Mouse (Mus musculus): ENCODE results near the gene Insl6. TPM values are rescaled to one million over a fixed set of nuclear protein-coding genes. Genes with fewer than 3 reads are reported as not detected.

The Insl6 gene
- total and polyA plus RNA-seq, 2 experiments from 2014 or later, result 0.48 to 2.0 TPM

DNA sequence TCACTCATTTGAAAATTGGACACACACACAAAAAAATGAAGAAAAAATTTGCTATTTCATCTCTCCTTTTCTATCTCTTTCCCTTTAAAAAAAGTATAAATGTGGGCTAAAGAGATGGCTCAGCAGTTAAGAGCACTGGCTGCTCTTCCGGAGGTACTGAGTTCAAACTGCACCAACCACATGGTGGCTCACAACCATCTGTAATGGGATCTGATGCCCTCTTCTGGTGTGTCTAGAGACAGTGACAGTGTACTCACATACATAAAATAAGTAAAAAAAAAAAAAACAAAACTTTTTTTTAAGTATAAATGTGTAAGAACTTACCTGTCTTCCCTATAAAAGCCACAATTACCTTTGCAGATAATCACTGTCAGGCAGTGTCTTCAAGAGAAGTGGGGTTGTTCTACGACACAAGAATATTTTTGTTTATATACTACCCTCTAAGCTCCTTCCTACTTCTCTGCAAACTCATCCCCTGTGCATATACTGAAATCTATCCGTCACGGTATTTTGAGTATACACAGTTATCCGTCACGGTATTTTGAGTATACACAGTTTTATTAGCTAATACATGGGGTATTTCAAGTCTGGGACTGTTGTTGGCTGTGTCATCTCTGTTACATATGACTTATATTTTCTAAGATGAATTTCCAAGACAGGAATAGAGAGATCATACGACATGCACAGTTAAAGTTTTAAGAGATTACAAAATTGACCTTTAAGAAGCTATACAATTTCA lies 45.6 kb upstream of the Insl6 start:
- H3K9ac ChIP-seq, result no peak overlapping the region
- WGBS, result 92% methylated on average over 7 of the region's 7 CpGs
- DNase-seq (no peak), ATAC-seq (no peak)
- H3K9me3 ChIP-seq (ENCODE audit: low read length), result no peaks in the 10 kb centered on the region
- H3K27me3 ChIP-seq (ENCODE audit: insufficient read depth, low read length), result no peaks in the 10 kb centered on the region
- H3K4me1 ChIP-seq (ENCODE audit: insufficient read depth), result 0 out of 2 replicates have a peak, but pooled peaks cover 13% of the 10 kb centered on the region
- H3K27ac ChIP-seq (ENCODE audit: low read depth, low read length), result no peak overlapping the region
- no peak for TF ChIP-seq CTCF (IDR thresholded peaks at IDR 0.05; ENCODE audit: low read depth)
- no peaks in the 10 kb centered on the region for H3K36me3 ChIP-seq (ENCODE audit: insufficient read depth)
- H3K4me3 ChIP-seq (ENCODE audit: low read depth, low read length), result no peak overlapping the region
- H3K4me2 ChIP-seq (ENCODE audit: low read depth), result no peak overlapping the region

DNA sequence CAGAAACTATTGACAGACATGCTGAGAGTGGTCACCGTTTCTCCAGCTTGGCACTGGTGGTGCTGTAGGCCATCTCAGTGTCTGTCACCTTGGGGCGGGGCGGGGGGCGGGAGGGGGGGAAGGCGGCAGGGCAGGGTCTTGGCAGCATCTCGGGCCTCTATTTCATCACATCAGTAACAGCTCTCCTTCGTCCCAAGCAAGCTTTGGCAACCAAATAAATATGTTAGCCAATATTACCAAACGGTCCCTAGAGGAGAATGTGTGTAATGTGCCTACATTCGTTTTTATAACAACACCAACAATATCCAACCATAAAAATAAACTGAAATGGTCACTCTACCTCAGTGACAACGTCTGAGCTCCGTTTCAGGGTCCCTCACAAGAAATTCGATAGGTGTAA lies 45.0 kb upstream of the Insl6 start:
- ATAC-seq (no peak), DNase-seq (no peak)
- Histone ChIP-seq H3K27me3 (ENCODE audit: insufficient read depth, low read length) (no peaks in the 10 kb centered on the region), H3K9ac (no peak overlapping the region), H3K4me3 (ENCODE audit: low read depth, low read length) (no peak overlapping the region), H3K4me1 (ENCODE audit: insufficient read depth) (0 out of 2 replicates have a peak, but pooled peaks cover 13% of the 10 kb centered on the region), H3K4me2 (ENCODE audit: low read depth) (no peak overlapping the region), H3K36me3 (ENCODE audit: insufficient read depth) (no peaks in the 10 kb centered on the region), H3K27ac (ENCODE audit: low read depth, low read length) (no peak overlapping the region), H3K9me3 (ENCODE audit: low read length) (no peaks in the 10 kb centered on the region)
- WGBS, result 71% methylated on average over 12 of the region's 12 CpGs
- no peak for TF ChIP-seq CTCF (IDR thresholded peaks at IDR 0.05; ENCODE audit: low read depth)

DNA sequence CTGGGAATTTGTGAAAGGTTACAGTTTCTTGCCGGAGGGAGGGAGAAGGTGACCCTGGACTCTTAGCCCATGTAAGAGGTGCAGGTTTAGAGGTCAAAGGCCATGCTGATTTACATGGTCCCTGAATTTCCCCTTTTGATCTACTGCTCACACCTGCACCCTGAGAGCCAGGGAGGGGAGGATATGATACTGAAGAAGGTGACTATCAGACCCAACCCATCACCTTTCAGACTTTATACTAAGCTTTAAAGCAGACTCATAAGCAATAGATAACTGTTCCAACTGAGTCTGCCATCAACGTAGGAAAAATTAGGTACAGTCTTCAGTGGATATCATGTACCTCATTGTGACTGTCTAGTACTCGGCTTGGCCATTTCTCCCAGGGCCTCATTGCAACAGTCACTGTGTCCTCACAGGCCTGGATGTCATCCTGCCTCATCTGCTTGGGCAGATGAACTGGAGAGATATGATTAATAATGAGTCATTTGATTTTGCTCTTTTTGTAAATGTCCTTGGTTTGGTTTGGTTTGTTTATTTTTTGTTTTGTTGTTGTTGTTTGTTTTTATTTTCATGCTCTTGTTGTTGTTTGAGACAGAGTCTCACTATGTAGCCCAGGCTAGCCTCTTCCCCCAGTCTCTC lies 43.6 kb upstream of the Insl6 start:
- Histone ChIP-seq H3K4me1 (ENCODE audit: insufficient read depth) (0 out of 2 replicates have a peak, but pooled peaks cover 13% of the 10 kb centered on the region), H3K4me2 (ENCODE audit: low read depth) (no peak overlapping the region), H3K9ac (no peak overlapping the region), H3K4me3 (ENCODE audit: low read depth, low read length) (no peak overlapping the region), H3K27me3 (ENCODE audit: insufficient read depth, low read length) (no peaks in the 10 kb centered on the region), H3K36me3 (ENCODE audit: insufficient read depth) (no peaks in the 10 kb centered on the region), H3K27ac (ENCODE audit: low read depth, low read length) (no peak overlapping the region), H3K9me3 (ENCODE audit: low read length) (no peaks in the 10 kb centered on the region)
- WGBS, result 84% methylated on average over 3 of the region's 3 CpGs
- ATAC-seq (no peak), DNase-seq (no peak)
- no peak for TF ChIP-seq CTCF (IDR thresholded peaks at IDR 0.05; ENCODE audit: low read depth)

DNA sequence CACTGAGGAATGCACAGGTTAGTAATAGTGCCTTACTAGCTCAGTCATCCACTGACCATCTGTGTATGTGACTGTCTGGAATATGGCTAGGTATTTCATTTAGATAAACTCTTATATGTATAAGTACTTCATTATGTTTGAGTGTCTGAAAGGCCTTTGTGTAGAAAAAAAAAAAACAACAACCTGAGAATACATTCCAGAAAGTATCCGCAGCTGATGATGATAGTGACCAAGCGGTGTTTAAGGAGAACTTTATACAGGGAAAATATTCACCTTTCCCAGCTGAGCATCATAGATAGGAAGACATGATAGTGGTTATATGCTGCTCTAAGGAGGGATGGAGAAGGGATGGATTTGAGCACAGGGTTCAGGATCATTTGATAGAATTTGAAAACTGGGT lies 42.9 kb upstream of the Insl6 start:
- no peak for TF ChIP-seq CTCF (IDR thresholded peaks at IDR 0.05; ENCODE audit: low read depth)
- Histone ChIP-seq H3K27ac (ENCODE audit: low read depth, low read length) (no peak overlapping the region), H3K4me3 (ENCODE audit: low read depth, low read length) (no peak overlapping the region), H3K4me2 (ENCODE audit: low read depth) (no peak overlapping the region), H3K9me3 (ENCODE audit: low read length) (no peaks in the 10 kb centered on the region), H3K36me3 (ENCODE audit: insufficient read depth) (no peaks in the 10 kb centered on the region), H3K4me1 (ENCODE audit: insufficient read depth) (0 out of 2 replicates have a peak, but pooled peaks cover 13% of the 10 kb centered on the region), H3K9ac (no peak overlapping the region), H3K27me3 (ENCODE audit: insufficient read depth, low read length) (no peaks in the 10 kb centered on the region)
- WGBS, result 90% methylated on average over 2 of the region's 2 CpGs
- no peak for DNase-seq
- ATAC-seq, result no peak

DNA sequence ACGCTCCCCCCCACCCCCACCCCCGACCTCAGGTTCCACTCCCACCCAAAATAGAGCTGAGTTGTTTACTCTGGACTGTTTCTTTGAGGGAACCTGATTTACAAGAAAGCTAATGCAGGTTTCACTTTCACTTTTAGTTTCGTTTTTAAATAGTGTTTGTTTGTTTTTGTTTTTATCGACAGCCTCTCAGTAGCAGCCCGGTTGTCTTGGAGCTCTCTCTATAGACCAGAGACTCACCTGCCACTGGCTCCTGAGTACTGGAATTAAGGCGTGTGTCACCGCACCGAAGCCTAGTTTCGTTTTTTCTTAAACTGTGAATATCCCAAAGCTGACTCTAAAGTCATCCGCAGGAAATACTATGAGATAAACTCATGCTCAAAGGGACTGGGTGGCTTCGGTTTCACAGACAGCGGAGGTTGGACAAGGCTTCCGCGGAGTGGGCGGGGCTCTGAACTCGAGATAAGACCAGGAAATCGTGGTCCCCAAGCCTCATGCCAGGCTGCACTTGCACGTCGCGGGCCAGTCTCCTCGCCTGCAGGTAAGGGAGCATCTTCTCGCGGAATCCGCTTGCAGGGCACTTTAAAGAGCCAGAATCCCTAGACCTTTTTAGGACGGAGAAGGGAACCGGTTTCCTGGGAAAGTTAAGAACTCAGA lies 41.9 kb upstream of the Insl6 start, which contains the start of the genes Plgrkt and Cd274:
Gene Plgrkt, minus strand, starts transcription at position 422 of the 654 bp plus-strand sequence.
Gene Cd274, plus strand, starts transcription at position 487 of the 654 bp plus-strand sequence.
- Histone ChIP-seq H3K9me3 (ENCODE audit: low read length) (no peaks in the 10 kb centered on the region), H3K4me2 (ENCODE audit: low read depth) (peak within 1 kb of the TSS; percentile 80), H3K27ac (ENCODE audit: low read depth, low read length) (no peak within 1 kb of the TSS), H3K9ac (peak within 1 kb of the TSS; percentile 46), H3K36me3 (ENCODE audit: insufficient read depth) (no peaks in the 10 kb centered on the region), H3K4me1 (ENCODE audit: insufficient read depth) (peaks cover 12% of the 10 kb centered on the region; the same call in 1 of the 2 replicates), H3K4me3 (ENCODE audit: low read depth, low read length) (peak within 1 kb of the TSS; percentile 46), H3K27me3 (ENCODE audit: insufficient read depth, low read length) (no peaks in the 10 kb centered on the region)
- WGBS, result 3% methylated on average over 26 of the region's 26 CpGs
- DNase-seq (peak; percentile 41), ATAC-seq (peak; percentile 49; the same call in 1 of the 2 replicates)
- no peak for TF ChIP-seq CTCF (IDR thresholded peaks at IDR 0.05; ENCODE audit: low read depth)

DNA sequence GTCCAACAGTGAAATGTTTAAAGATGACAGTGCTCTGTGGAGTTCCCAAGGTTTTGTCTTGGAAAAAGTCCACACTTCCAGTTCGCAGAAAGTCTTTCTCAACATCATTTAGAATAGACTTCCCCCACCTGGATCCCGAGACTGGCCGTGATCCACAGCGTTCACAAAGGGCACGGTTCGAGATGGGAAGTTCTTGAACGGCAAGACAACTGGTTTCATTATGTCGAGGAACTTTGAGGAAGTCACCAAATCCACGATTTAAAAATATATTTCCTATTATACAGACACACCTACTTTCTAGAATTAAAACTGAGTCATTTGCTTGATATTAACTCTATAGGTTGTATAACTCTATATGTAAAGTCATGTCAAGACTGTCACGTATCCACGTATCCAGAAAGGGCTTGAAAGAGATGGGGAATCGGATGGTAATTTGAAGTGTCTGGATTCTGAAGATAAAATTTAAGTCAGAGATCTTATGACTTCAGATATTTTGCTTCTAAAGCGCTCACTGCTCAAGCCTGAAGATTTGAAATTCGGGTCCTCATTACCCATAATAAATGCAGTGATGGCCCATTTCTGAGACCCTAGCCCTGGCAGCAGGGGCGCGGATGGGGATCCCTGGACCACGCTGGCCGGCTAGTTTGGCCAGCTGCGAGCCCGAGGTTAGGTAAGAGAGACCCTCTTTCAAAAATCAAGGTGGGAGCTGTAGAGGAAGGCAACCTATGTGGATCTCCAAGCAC lies 41.2 kb upstream of the Insl6 start:
- peaks cover 7% of the 10 kb centered on the region; the same call in 1 of the 2 replicates for H3K4me1 ChIP-seq (ENCODE audit: insufficient read depth)
- H3K9me3 ChIP-seq (ENCODE audit: low read length), result no peaks in the 10 kb centered on the region
- no peak for TF ChIP-seq CTCF (IDR thresholded peaks at IDR 0.05; ENCODE audit: low read depth)
- H3K27me3 ChIP-seq (ENCODE audit: insufficient read depth, low read length), result no peaks in the 10 kb centered on the region
- H3K9ac ChIP-seq, result peak overlapping the region; percentile 39; the same call in 1 of the 2 replicates
- peak overlapping the region; percentile 46 for H3K4me3 ChIP-seq (ENCODE audit: low read depth, low read length)
- H3K27ac ChIP-seq (ENCODE audit: low read depth, low read length), result no peak overlapping the region
- no peaks in the 10 kb centered on the region for H3K36me3 ChIP-seq (ENCODE audit: insufficient read depth)
- no peak for DNase-seq
- ATAC-seq, result no peak
- 59% methylated on average over 20 of the region's 20 CpGs for WGBS
- H3K4me2 ChIP-seq (ENCODE audit: low read depth), result peak overlapping the region; percentile 80

Data from forebrain, postnatal 0 days (tissue).